ENCODE assay signal across 7 mouse cellular contexts in genomic region chr3:79542585-79542984, GRCm38 (mm10). TPM values are rescaled to one million over a fixed set of nuclear protein-coding genes. Genes with fewer than 3 reads are reported as not detected.
A peak's percentile ranks its signal among the peaks of the same experiment; 100 is the strongest.
DNase-seq lines count a peak whose midpoint lies in the region.

No protein-coding gene starts in this region.

- peak; percentile 14 to 43 for DNase-seq in urinary bladder, adult 18-20 months (ENCODE audit: low spot score in 2 of 2)
- no peak for DNase-seq in urinary bladder, postnatal 4 days (ENCODE audit: low spot score in 2 of 2)
- peak; percentile 31 to 48 for DNase-seq in cerebellum, postnatal 14 days
- peak; percentile 83 for DNase-seq in liver
- DNase-seq in right cerebral cortex, postnatal 4 days: no peak
- no peak for DNase-seq in adrenal gland, postnatal 10 days
- no peak for DNase-seq in thymus, postnatal 25 days

RNA-seq across cellular contexts. Expression of gene Fnip2, which starts 25.0 kb away (rescaled TPM):
- total RNA-seq in adrenal gland, postnatal 10 days (2021): 10 to 100 TPM; 12.3 to 14.1 TPM

RNA-seq across cellular contexts. Expression of gene Ppid, which starts 48.6 kb away (rescaled TPM):
- 10 to 100 TPM; 40.5 to 45.7 TPM for total RNA-seq in adrenal gland, postnatal 10 days (2021)

Comparison
In these comparisons a context has a peak if more than half of its experiments do, and no peak if none do; other contexts are left out.
1. DNase-seq: peak in urinary bladder, adult 18-20 months (2 of 2), cerebellum, postnatal 14 days (2 of 2) and liver (single experiment); none in urinary bladder, postnatal 4 days (0 of 2), right cerebral cortex, postnatal 4 days (single experiment), adrenal gland, postnatal 10 days (single experiment) and thymus, postnatal 25 days (single experiment).